Mouse (Mus musculus): ENCODE results near the gene Lmcd1. TPM values are rescaled to one million over a fixed set of nuclear protein-coding genes. Genes with fewer than 3 reads are reported as not detected.

Lmcd1 gene
- polyA plus RNA-seq, 1 experiment from 2014 or later: 28.6 TPM

GRCm38 (mm10) chr6:112302814-112303383, 29.3 kb downstream of the Lmcd1 start:
- H3K4me2 ChIP-seq (replicated peaks; ENCODE audit: low read depth, low read length): no peak overlapping the region
- WGBS: 83% methylated on average over 9 of the region's 9 CpGs
- H3K4me1 ChIP-seq (ENCODE audit: insufficient read depth, low read length): peaks cover 5% of the 10 kb centered on the region
- H3K27ac ChIP-seq (ENCODE audit: low read length): no peak overlapping the region
- H3K9ac ChIP-seq (replicated peaks; ENCODE audit: low read length): no peak overlapping the region
- no peaks in the 10 kb centered on the region for H3K27me3 ChIP-seq (ENCODE audit: insufficient read depth, low read length)
- H3K4me3 ChIP-seq (ENCODE audit: low read length): no peak overlapping the region
- H3K36me3 ChIP-seq (ENCODE audit: insufficient read depth, low read length): no peaks in the 10 kb centered on the region
- ATAC-seq (ENCODE audit: low FRiP score, low TSS enrichment): no peak
- no peaks in the 10 kb centered on the region for H3K9me3 ChIP-seq (ENCODE audit: low read length)

GRCm38 (mm10) chr6:112304751-112305150, 31.2 kb downstream of the Lmcd1 start:
- no peak overlapping the region for H3K9ac ChIP-seq (replicated peaks; ENCODE audit: low read length)
- no peak overlapping the region for H3K27ac ChIP-seq (ENCODE audit: low read length)
- ATAC-seq (ENCODE audit: low FRiP score, low TSS enrichment): no peak
- 34% methylated on average over 8 of the region's 8 CpGs for WGBS
- no peak overlapping the region for H3K4me2 ChIP-seq (replicated peaks; ENCODE audit: low read depth, low read length)
- no peaks in the 10 kb centered on the region for H3K9me3 ChIP-seq (ENCODE audit: low read length)
- peaks cover 16% of the 10 kb centered on the region for H3K4me1 ChIP-seq (ENCODE audit: insufficient read depth, low read length)
- H3K4me3 ChIP-seq (ENCODE audit: low read length): no peak overlapping the region
- H3K27me3 ChIP-seq (ENCODE audit: insufficient read depth, low read length): no peaks in the 10 kb centered on the region
- no peaks in the 10 kb centered on the region for H3K36me3 ChIP-seq (ENCODE audit: insufficient read depth, low read length)

GRCm38 (mm10) chr6:112309330-112309938, 35.9 kb downstream of the Lmcd1 start:
- Histone ChIP-seq H3K27me3 (ENCODE audit: insufficient read depth, low read length) (no peaks in the 10 kb centered on the region), H3K36me3 (ENCODE audit: insufficient read depth, low read length) (no peaks in the 10 kb centered on the region), H3K4me2 (replicated peaks; ENCODE audit: low read depth, low read length) (no peak overlapping the region), H3K27ac (ENCODE audit: low read length) (peak overlapping the region; percentile 41; the same call in 1 of the 2 replicates), H3K9ac (replicated peaks; ENCODE audit: low read length) (no peak overlapping the region), H3K4me3 (ENCODE audit: low read length) (no peak overlapping the region), H3K4me1 (ENCODE audit: insufficient read depth, low read length) (peaks cover 25% of the 10 kb centered on the region), H3K9me3 (ENCODE audit: low read length) (no peaks in the 10 kb centered on the region)
- peak; percentile 52; the same call in 1 of the 2 replicates for ATAC-seq (ENCODE audit: low FRiP score, low TSS enrichment)
- WGBS: 38% methylated on average over 6 of the region's 6 CpGs

GRCm38 (mm10) chr6:112311385-112311784, 37.8 kb downstream of the Lmcd1 start:
- H3K27ac ChIP-seq (ENCODE audit: low read length): no peak overlapping the region
- H3K9me3 ChIP-seq (ENCODE audit: low read length): no peaks in the 10 kb centered on the region
- ATAC-seq (ENCODE audit: low FRiP score, low TSS enrichment): peak; percentile 31; the same call in 1 of the 2 replicates
- peaks cover 20% of the 10 kb centered on the region for H3K4me1 ChIP-seq (ENCODE audit: insufficient read depth, low read length)
- H3K9ac ChIP-seq (replicated peaks; ENCODE audit: low read length): no peak overlapping the region
- no peak overlapping the region for H3K4me3 ChIP-seq (ENCODE audit: low read length)
- no peaks in the 10 kb centered on the region for H3K27me3 ChIP-seq (ENCODE audit: insufficient read depth, low read length)
- 4% methylated on average over 4 of the region's 4 CpGs for WGBS
- H3K36me3 ChIP-seq (ENCODE audit: insufficient read depth, low read length): no peaks in the 10 kb centered on the region
- H3K4me2 ChIP-seq (replicated peaks; ENCODE audit: low read depth, low read length): no peak overlapping the region

GRCm38 (mm10) chr6:112319449-112319848, 45.9 kb downstream of the Lmcd1 start:
- Histone ChIP-seq H3K9me3 (ENCODE audit: low read length) (no peaks in the 10 kb centered on the region), H3K36me3 (ENCODE audit: insufficient read depth, low read length) (no peaks in the 10 kb centered on the region), H3K4me2 (replicated peaks; ENCODE audit: low read depth, low read length) (no peak overlapping the region), H3K27ac (ENCODE audit: low read length) (no peak overlapping the region), H3K4me1 (ENCODE audit: insufficient read depth, low read length) (no peaks in the 10 kb centered on the region), H3K4me3 (ENCODE audit: low read length) (no peak overlapping the region), H3K9ac (replicated peaks; ENCODE audit: low read length) (no peak overlapping the region), H3K27me3 (ENCODE audit: insufficient read depth, low read length) (no peaks in the 10 kb centered on the region)
- no peak for ATAC-seq (ENCODE audit: low FRiP score, low TSS enrichment)
- WGBS: 87% methylated on average over 4 of the region's 4 CpGs

GRCm38 (mm10) chr6:112320679-112321078, 47.1 kb downstream of the Lmcd1 start:
- WGBS: 47% methylated on average over 5 of the region's 5 CpGs
- H3K4me2 ChIP-seq (replicated peaks; ENCODE audit: low read depth, low read length): no peak overlapping the region
- ATAC-seq (ENCODE audit: low FRiP score, low TSS enrichment): no peak

GRCm38 (mm10) chr6:112322916-112323315, 49.4 kb downstream of the Lmcd1 start:
- no peak overlapping the region for H3K9ac ChIP-seq (replicated peaks; ENCODE audit: low read length)
- no peak for ATAC-seq (ENCODE audit: low FRiP score, low TSS enrichment)
- no peak overlapping the region for H3K4me3 ChIP-seq (ENCODE audit: low read length)
- no peak overlapping the region for H3K27ac ChIP-seq (ENCODE audit: low read length)
- H3K4me1 ChIP-seq (ENCODE audit: insufficient read depth, low read length): 0 out of 2 replicates have a peak, but pooled peaks cover 3% of the 10 kb centered on the region
- 82% methylated on average over 5 of the region's 5 CpGs for WGBS
- H3K9me3 ChIP-seq (ENCODE audit: low read length): no peaks in the 10 kb centered on the region
- H3K4me2 ChIP-seq (replicated peaks; ENCODE audit: low read depth, low read length): no peak overlapping the region
- no peaks in the 10 kb centered on the region for H3K27me3 ChIP-seq (ENCODE audit: insufficient read depth, low read length)
- H3K36me3 ChIP-seq (ENCODE audit: insufficient read depth, low read length): no peaks in the 10 kb centered on the region

More at GRCm38 (mm10) chr6:112320679-112321078, 47.1 kb downstream of the Lmcd1 start:
- Histone ChIP-seq H3K4me3 (ENCODE audit: low read length) (no peak overlapping the region), H3K9me3 (ENCODE audit: low read length) (no peaks in the 10 kb centered on the region), H3K27ac (ENCODE audit: low read length) (no peak overlapping the region), H3K4me1 (ENCODE audit: insufficient read depth, low read length) (no peaks in the 10 kb centered on the region), H3K27me3 (ENCODE audit: insufficient read depth, low read length) (no peaks in the 10 kb centered on the region), H3K36me3 (ENCODE audit: insufficient read depth, low read length) (no peaks in the 10 kb centered on the region), H3K9ac (replicated peaks; ENCODE audit: low read length) (no peak overlapping the region)

GRCm38 (mm10) chr6:112325213-112325612, 51.7 kb downstream of the Lmcd1 start:
- Histone ChIP-seq H3K4me1 (ENCODE audit: insufficient read depth, low read length) (0 out of 2 replicates have a peak, but pooled peaks cover 3% of the 10 kb centered on the region), H3K4me3 (ENCODE audit: low read length) (no peak overlapping the region), H3K9ac (replicated peaks; ENCODE audit: low read length) (no peak overlapping the region), H3K4me2 (replicated peaks; ENCODE audit: low read depth, low read length) (no peak overlapping the region), H3K27me3 (ENCODE audit: insufficient read depth, low read length) (no peaks in the 10 kb centered on the region), H3K9me3 (ENCODE audit: low read length) (no peaks in the 10 kb centered on the region), H3K36me3 (ENCODE audit: insufficient read depth, low read length) (no peaks in the 10 kb centered on the region), H3K27ac (ENCODE audit: low read length) (no peak overlapping the region)
- 73% methylated on average over 3 of the region's 3 CpGs for WGBS
- no peak for ATAC-seq (ENCODE audit: low FRiP score, low TSS enrichment)

- no peak overlapping the region for H3K27ac ChIP-seq (ENCODE audit: low read length)
- no peak overlapping the region for H3K4me2 ChIP-seq (replicated peaks; ENCODE audit: low read depth, low read length)
- ATAC-seq (ENCODE audit: low FRiP score, low TSS enrichment): no peak
- 0 out of 2 replicates have a peak, but pooled peaks cover 3% of the 10 kb centered on the region for H3K4me1 ChIP-seq (ENCODE audit: insufficient read depth, low read length)
- no peak overlapping the region for H3K9ac ChIP-seq (replicated peaks; ENCODE audit: low read length)
- H3K27me3 ChIP-seq (ENCODE audit: insufficient read depth, low read length): no peaks in the 10 kb centered on the region
- no peaks in the 10 kb centered on the region for H3K9me3 ChIP-seq (ENCODE audit: low read length)
- no peak overlapping the region for H3K4me3 ChIP-seq (ENCODE audit: low read length)
- 41% methylated on average over 5 of the region's 5 CpGs for WGBS
- no peaks in the 10 kb centered on the region for H3K36me3 ChIP-seq (ENCODE audit: insufficient read depth, low read length)
Observed at GRCm38 (mm10) chr6:112327793-112328192, 54.2 kb downstream of the Lmcd1 start.

- H3K36me3 ChIP-seq (ENCODE audit: insufficient read depth, low read length): no peaks in the 10 kb centered on the region
- H3K27me3 ChIP-seq (ENCODE audit: insufficient read depth, low read length): no peaks in the 10 kb centered on the region
- H3K4me3 ChIP-seq (ENCODE audit: low read length): no peak overlapping the region
- WGBS: 88% methylated on average over 5 of the region's 5 CpGs
- no peak overlapping the region for H3K9ac ChIP-seq (replicated peaks; ENCODE audit: low read length)
- H3K27ac ChIP-seq (ENCODE audit: low read length): no peak overlapping the region
- H3K4me1 ChIP-seq (ENCODE audit: insufficient read depth, low read length): 0 out of 2 replicates have a peak, but pooled peaks cover 3% of the 10 kb centered on the region
- H3K9me3 ChIP-seq (ENCODE audit: low read length): no peaks in the 10 kb centered on the region
- H3K4me2 ChIP-seq (replicated peaks; ENCODE audit: low read depth, low read length): no peak overlapping the region
- no peak for ATAC-seq (ENCODE audit: low FRiP score, low TSS enrichment)
Observed at GRCm38 (mm10) chr6:112330520-112331222, 57.1 kb downstream of the Lmcd1 start.

Data from kidney, embryonic 16.5 days (tissue).